Mouse (Mus musculus) fibroblast of lung, adult 2 months (primary cell): Measurements from ENCODE around the gene Pcbd2.
"Not testable (repeated sequence)": the region's sequence is repeated elsewhere in the genome, so short reads cannot be mapped to it uniquely, and the experiment has no call there.

Source experiments
- DNase-seq: peaks from one replicate; pipeline ENCODE4 v3.0.0-alpha.2; 2011; ENCODE audit warnings: low read depth

Pcbd2 gene

DNA sequence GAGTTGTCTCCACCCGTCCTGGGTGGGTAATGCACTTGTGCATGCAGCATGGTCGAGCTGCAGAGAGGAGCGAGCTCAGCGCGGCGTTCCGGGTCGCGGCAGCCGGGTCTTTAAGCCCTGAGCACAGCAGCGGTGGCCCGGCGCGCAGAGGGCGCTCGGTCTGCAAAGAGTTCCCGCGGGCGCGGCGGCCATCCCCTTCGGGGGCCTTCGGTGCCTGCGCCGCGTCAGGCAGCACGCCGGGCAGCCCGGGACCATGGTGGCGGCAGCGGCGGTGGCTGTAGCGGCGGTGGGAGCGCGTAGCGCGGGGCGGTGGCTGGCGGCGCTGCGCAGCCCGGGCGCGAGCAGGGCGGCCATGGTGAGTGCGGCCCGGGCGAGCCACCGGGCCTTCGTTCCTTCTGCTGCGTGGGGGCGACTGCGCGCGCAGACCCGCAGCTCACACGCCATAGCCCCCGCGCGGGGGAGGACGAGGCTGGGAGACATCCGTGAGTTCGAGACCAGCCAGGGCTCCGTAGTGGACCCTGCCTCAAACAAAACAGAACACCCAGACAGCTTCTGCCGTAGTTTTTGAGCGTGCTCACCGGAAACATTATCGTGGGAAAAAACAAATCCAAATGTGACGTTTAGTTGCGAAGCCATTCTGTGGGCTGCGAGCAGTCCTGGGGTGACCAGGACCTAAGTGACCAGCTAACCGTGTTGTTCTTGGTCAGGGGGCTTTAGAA lies at the start of gene Pcbd2:
TSS of gene Pcbd2 (plus strand) at position 249 of the 719 bp plus-strand sequence.
- DNase-seq, result peak; percentile 27

DNA sequence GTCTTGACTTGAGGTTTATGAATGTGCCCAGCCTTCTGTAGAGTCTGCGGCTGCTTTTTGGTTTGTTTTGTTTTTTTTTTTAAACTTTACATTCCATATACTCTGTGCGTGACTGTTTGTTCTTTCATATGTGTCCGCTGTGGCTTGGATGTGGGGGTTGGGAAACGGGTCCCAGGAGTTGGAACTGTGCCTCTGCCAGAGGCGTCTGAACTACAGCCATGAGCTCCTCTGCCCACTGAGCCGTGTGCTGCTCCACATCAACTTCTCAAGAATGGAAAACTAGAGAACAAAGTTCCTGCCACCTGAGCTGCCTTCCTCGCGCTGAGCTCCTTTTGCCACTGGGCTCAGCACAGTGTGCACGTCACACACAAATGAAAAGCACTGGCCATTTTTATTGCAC lies 45.0 kb upstream of the Pcbd2 start:
- DNase-seq, result no peak

DNA sequence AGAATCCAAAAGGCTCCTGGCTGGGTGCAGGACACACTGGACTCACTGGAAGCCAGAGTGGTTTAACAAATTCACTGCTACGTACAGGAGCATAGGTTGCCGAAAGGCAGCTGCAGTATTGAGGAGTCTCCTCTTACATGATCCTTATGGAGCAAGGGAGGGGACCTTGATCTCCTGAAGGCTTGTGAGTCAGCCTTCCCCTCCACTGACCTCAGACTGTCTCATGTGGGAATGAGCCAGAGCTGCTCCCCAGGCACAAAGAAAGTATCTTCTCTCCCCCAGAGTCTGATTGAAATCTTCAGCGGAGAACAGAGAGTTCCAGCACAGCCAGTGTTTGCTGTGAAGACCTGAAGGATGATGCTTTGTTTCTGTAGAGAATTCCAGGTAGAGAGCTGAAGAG lies 43.6 kb upstream of the Pcbd2 start:
- DNase-seq, result no peak

DNA sequence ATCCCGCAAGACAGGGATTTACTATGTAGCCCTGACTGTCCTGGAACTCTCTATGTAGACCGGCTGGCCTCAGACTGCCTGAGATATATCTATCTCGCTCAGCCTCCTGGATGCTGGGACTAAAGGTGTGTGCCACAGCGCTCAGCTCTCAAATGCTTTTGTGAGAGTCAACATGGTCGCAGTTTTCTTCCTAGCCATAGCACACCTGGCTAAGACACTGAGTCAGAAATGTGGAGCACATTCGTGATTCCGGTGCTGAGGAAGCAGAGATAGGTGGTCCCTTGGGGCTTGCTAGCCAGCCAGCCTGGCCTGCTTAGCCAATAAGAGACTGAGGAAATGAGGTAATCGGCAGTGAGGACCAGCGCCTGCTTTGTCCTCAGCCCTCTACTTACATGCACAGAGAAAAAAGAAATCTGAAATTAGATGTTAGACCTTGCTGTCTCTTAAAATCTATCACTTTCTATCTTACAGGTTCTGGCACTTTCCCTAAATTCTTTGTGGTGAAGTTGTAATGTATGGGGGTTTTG lies 41.0 kb upstream of the Pcbd2 start:
- DNase-seq, result no peak

DNA sequence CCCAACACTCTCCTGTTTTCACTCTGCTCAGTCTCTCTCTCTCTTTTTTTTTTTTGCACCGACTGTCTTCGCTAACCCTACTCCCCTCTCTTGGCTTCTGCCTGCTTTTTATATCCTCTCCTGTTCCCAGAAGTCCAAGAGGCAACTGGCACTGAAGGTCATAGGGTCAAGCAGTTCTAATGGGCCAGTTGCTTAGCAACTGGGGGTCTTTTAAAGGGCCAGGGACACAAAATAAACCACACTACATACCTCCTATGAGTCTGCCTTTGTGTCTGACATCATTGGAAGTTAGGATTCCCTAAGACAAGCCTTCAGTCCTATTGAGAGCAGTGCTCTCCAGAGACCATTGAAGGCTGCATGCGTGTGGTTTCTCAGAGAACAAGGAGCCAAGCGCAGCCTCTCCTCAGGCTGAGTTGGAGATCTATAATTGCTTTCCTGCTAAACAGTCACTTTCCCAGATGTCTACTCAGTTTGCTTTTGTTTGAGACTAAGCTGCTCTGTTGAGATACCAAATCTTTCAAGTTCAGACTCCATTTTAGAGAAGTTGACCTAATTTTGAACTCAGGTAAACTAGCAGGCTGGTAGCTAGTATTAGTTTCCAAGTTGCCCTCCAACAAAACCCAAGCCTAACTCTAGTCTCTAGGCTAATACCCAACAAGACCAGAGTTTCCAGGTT lies 39.1 kb upstream of the Pcbd2 start:
- DNase-seq, result no peak

DNA sequence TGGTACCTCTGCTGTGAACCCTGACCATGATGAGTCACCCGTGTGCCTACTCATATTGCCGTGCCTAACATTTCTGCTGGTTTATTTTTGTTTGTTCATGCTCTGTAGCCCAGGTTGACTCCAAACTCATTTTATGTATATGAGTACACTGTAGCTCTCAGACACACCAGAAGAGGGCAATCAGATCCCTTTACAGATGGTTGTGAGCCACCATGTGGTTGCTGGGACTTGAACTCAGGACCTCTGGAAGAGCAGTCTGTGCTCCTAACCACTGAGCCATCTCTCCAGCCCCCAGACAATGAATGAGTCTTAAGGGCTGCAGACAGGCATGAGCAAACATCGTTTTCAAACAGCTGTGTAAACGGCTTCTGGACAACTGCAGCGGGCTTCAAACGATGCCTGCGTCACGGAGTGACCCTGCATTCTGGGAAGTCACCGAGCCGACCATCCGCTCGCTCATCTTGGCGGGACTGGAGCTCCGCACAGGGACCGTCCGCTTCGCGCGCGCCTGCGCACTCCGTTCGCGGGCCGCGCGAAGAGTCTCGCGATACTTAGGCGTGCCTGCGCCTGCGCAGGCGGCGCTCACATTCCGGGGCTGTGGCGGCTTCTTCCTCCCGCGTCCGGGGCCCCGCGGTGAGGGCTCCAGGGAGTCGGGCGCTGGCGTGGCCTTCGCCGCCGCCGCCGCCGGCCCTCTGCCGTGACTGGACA lies 34.5 kb upstream of the Pcbd2 start, which contains the start of gene B230219D22Rik:
TSS of gene B230219D22Rik (plus strand) at position 590 of the 708 bp plus-strand sequence.
- peak; percentile 73 for DNase-seq

DNA sequence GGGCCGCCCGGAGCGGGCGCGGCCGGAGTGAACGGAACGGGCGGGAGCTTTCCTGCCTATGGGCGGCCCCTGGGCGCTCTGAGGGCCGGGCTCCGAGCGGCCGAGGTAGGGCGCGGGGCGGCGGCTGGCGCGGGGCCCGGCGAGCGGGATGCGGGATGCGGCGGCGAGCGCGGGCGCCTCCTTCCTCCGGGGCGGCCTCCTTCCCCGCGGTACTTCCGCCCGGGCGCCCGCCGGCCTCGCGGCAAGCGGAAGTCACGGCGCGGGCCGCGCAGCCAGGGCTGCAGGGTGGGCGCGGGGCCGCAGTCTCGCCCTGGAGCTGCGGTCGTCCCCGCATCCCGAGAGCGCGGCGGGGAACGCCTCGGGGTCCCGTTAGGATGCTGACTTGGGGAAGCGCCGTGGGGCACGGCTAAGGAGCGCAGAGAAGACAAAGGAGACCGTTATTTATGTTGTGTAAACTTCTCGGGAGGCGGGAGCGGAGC lies 33.9 kb upstream of the Pcbd2 start:
- no peak for DNase-seq

DNA sequence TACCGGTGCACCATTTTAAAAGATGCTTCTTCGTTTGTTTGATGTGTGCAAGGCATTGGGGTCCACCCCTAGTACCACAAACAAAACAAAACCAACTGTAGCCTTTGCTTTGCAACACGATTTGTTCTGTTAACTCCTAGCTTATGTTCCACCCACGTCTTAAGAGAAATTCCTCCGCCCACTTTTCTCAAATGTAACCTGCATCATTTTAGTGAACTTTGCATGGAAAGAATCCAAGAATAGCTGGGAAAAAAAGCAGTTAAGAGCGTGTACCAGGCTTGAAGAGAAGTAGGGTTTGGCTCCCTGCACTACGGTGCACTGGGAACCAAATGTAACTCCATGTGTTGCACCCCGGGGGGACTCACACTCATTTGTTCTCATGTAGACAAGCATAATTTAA lies 33.1 kb upstream of the Pcbd2 start:
- no peak for DNase-seq

DNA sequence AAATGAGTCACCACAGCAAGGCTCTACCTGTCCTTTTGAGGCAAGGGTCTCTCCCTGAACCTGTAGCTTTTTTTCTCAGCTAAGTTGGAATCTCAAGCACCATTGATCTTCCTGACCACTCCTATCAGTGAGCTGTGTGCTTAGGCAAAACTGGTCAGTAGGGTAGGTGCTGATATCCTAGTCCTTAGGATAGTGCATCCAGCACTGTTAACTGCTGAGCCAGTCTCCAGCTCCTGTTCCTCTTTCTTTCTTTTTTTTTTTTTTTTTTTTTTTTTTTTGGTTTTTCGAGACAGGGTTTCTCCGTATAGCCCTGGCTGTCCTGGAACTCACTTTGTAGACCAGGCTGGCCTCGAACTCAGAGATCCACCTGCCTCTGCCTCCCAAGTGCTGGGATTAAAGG lies 31.2 kb upstream of the Pcbd2 start:
- not testable (repeated sequence) for DNase-seq

DNA sequence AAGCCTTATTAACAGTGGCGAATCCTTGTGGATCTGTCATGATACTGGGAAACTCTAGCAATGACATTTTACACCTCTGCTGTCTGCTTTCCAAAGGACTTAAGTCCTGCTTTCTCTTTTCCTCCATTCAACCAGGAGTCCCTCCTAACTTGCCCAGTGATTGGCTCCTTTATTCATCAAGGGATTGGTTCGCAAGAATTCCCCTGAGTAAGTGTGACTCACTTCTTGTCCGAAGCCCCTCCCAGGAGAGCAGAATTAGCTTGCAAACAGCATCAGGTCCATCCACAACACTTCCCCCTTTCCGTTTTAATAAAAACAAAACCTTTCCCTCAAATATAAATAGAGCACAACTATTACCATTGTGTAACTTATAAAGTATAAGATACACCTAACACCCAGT lies 22.9 kb upstream of the Pcbd2 start:
- no peak for DNase-seq

DNA sequence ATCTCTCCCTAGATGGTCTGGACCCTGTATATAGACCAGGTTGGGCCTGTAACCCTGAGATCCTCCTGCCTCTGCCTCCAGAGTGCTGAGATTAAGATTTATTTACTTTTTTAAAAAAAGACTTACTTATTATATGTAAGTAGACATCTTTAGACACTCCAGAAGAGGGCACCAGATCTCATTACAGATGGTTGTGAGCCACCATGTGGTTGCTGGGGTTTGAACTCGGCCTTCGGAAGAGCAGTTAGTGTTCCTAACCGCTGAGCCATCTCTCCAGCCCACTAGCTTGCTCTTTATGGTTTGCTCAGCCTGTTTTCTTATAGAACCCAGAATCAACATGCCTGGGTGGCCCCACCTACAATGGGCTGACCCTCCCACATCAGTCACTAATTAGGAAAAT lies 14.3 kb upstream of the Pcbd2 start:
- no peak for DNase-seq

DNA sequence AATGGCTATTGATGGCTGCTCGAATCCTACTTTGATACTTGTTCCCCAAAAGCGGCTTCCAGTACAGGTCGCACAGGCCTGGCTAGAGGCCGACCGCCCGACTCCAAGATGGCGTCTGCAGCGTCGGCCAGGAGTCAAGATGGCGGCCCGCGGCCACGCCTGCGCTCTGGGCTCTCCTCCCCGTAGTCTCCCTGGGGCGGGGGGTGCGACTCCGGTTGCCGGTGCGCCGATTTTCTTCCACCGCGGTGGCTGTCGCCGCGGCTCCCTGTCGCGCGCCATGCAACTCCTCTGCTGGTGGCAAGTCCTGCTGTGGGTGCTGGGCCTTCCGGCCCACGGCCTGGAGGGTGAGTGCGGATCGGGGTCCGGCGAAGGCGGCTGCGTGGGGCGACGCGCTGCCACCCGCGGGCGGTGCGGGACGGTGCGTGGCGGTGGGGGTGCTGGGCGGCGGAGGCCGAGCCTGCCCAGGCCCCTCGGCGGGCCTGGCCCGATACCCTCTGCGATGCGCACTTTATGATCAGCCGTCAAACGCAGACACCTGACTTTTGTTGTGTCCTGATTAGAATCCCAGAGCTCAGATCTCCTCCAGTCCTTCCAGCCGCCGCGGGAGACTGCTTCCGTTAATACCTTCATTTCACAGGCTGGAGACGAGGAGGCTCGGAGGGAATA lies 12.5 kb upstream of the Pcbd2 start, which contains the start of gene Txndc15:
TSS of gene Txndc15 (plus strand) at position 150 of the 666 bp plus-strand sequence.
- peak; percentile 42 for DNase-seq

DNA sequence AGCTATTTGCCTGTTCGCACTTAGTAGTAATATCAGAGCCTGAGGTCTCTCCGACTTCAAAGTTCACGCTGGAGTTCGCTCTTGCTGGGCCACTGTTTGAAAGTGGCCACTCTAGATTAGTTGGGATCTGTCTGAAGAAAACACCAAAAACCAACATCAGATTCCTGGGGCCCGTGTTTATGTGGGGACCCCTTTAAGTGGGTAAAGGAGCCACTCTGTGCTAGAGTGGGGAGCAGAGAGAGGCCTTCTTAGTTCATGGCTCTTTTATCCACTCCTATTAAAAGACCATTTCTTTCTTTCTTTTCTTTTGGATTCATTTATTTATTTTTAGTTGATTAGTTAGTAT lies 12.0 kb upstream of the Pcbd2 start:
- DNase-seq, result no peak

DNA sequence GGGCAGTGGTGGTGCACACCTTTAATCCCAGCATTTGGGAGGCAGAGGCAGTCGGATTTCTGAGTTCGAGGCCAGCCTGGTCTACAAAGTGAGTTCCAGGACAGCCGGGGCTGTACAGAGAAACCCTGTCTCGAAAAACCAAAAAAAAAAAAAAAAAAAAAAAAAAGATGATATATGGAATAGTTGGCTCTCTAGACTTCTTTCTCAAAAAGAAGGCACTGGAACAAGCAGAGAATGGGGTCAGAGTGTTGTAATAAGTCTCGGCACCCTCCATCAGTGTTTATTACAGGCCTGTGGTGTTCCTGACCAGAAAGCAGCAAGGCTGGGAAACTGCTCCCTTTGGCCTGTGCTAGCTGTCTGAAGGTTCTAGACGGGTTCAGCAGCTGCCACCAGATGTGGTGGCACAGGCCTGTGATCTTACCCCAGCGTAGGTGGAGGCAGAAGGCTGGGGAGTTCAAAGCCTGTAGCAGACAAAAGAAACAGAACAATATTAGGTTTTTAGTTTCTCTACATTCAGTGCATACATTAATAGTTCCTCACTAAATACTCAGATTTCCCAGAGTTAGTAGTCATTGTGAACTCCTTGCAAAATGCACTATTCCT lies 11.2 kb upstream of the Pcbd2 start:
- no peak for DNase-seq

DNA sequence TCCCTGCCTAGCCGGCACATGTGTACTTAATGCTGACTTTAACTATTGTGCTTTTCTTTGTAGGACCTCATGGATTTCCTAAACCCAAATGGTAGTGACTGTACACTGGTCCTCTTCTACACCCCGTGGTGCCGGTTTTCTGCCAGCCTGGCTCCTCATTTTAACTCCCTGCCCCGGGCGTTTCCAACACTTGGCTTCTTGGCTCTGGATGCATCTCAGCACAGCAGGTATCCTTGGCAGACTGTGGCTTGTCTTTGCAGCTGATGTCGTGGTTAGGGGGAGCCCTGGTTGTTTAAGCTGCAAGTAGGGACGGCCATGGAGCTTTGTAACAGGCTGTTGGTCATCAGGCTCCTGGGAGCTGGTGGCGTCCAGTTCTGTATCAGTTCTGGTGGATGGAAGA lies 5.7 kb upstream of the Pcbd2 start:
- DNase-seq, result no peak

DNA sequence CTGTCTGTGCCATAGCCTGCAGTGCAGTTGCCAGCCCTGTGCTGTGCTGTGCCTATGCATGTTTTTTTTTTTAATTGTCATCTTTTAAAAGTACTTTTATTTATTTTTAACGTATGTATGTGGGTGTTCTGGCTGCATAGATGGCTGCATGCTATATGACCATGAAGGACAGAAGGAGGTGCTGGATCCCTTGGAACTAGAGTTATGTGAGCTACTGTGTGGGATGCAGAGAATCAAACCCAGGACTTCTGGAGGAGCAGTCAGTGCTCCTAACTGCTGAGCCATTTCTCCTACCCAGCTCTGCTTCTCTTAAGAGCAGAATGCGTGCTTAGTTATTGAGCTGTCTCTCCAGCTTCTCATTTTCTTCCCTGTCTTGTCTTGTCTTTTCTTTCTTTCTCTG lies 5.2 kb upstream of the Pcbd2 start:
- DNase-seq, result no peak

DNA sequence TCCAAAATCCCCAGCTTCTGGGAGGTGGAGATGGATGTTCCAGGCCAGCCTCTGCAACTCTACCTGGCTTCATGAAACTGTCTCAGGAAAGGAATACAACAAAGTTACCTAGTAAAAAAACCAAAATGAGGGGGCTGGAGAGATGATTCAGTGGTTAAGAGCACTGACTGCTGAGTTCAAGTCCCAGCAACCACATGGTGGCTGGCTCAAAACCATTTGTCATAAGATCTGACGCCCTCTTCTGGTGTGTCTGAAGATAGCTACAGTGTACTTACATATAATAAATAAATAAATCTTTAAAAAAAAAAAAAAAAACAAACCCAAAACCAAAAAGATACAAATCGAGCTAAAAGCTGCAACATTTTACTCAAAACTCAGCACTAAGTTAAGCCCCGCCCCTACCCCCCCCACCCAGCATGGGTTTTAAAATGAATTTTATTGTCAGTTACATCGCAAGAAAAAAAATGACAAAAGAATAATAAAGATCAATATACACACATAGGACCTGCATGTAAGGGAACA lies 509 bp upstream of the Pcbd2 start:
- no peak for DNase-seq

DNA sequence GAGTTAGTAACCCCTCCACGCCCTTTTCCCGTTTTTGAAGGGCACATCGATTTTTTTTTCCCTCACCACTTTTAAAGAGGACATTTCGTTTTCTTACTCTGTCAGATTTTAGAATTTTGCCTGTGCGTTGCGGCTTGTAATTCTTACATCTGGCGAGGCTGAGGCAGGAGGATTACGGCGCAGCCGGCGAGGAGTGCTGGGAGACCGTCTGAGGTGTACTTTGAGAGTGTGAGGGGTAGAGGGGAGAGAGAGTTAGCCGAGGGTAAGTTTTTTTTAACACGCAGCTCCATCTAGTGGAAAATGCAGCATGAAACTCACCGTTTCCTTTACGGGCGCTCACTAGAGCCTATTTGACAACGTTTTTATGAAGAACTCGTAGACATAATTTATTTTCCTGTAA lies 671 bp downstream of the Pcbd2 start:
- peak; percentile 63 for DNase-seq

DNA sequence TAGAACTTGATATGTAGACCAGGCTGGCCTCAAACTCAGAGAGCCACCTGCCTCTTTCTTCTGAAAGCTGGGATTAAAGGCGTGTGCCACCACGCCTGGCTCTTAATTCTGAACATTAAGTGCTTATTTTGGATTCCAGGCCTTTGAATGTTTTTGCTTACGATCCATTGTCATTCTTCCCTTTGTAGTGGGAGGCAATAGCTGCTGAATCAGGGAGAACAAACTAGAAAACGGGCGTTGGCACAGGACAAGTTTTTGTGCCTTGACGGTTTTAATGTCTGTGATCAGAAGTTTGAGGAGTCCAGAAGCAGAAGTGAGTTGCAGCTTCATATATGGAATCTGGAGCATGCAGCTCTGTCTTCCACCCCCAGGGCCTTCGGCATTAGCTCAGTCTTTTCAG lies 3.5 kb downstream of the Pcbd2 start:
- no peak for DNase-seq

DNA sequence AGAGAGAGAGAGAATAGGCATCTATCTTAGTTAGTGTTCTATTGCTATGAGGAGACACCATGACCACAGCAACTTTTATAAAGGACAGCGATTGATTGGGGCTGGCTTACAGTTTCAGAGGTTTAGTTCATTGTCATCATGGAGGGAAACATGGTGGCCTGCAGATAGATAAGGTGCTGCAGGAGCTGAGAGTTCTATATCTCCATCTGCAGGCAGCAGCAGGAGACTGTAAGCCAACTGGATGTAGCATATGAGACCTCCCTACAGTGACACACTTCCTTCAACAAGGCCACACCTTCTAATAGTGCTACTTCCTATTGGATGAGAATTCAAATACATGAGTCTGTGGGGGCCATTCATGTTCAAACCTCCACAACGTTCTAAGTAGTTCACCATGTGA lies 5.0 kb downstream of the Pcbd2 start:
- no peak for DNase-seq
